Mouse (Mus musculus) stomach, postnatal 0 days (tissue): ENCODE results near the gene Wdr74. TPM values are rescaled to one million over a fixed set of nuclear protein-coding genes. Genes with fewer than 3 reads are reported as not detected.
A peak's percentile ranks its signal among the peaks of the same experiment; 100 is the strongest.

ENCODE experiments used
- ATAC-seq: fragments of 200-750 bp; cut with Nextera tagmentation; 2 replicates; pipeline ENCODE4 v1.8.0; 2017; ENCODE audit not compliant: low FRiP score, low TSS enrichment
- DNase-seq: peaks from one replicate; pipeline ENCODE4 v3.0.0-alpha.2; 2016; ENCODE audit warnings: low spot score
- H3K27ac ChIP-seq: fragments of 300-500 bp; sonication (generic); replicated peaks from 2 replicates; pipeline ENCODE4 v1.5.1; 2014; ENCODE audit warnings: mild to moderate bottlenecking, control low read depth
- H3K27me3 ChIP-seq: fragments of 300-500 bp; sonication (generic); 2 replicates; pipeline ENCODE4 v1.6.1; 2014; ENCODE audit warnings: low read length; ENCODE audit not compliant: control insufficient read depth, insufficient read depth
- H3K36me3 ChIP-seq: fragments of 300-500 bp; sonication (generic); 2 replicates; pipeline ENCODE4 v1.6.1; 2014; ENCODE audit warnings: low read length, mixed read lengths; ENCODE audit not compliant: control insufficient read depth, insufficient read depth
- H3K4me1 ChIP-seq: fragments of 300-500 bp; sonication (generic); replicated peaks from 2 replicates; pipeline ENCODE4 v1.6.1; 2014; ENCODE audit warnings: antibody characterized with exemption; ENCODE audit not compliant: control insufficient read depth, insufficient read depth
- H3K4me2 ChIP-seq: fragments of 300-500 bp; sonication (generic); replicated peaks from 2 replicates; pipeline ENCODE4 v1.6.1; 2014; ENCODE audit warnings: low read depth, mild to moderate bottlenecking, control low read depth, moderate library complexity
- H3K4me3 ChIP-seq: fragments of 300-500 bp; sonication (generic); 2 replicates; pipeline ENCODE4 v1.5.1; 2014; ENCODE audit warnings: low read depth, low read length, control low read depth
- H3K9ac ChIP-seq: fragments of 300-500 bp; sonication (generic); 2 replicates; pipeline ENCODE4 v1.6.1; 2014; ENCODE audit warnings: mild to moderate bottlenecking, low read length, control low read depth, mixed read lengths
- H3K9me3 ChIP-seq: fragments of 300-500 bp; sonication (generic); 2 replicates; pipeline ENCODE4 v1.6.1; 2016; ENCODE audit warnings: low read length; ENCODE audit not compliant: control insufficient read depth
- CTCF ChIP-seq: IDR thresholded peaks from 2 replicates; pipeline ENCODE4 v1.5.1; 2016; ENCODE audit warnings: antibody characterized with exemption, low read depth, mild to moderate bottlenecking, moderate library complexity
- EP300 ChIP-seq: optimal IDR thresholded peaks from 2 replicates; pipeline ENCODE3; 2016; ENCODE audit warnings: antibody characterized with exemption
- WGBS: fragments of 180-500 bp; shearing (Covaris S2); extraction: QIAGEN DNeasy Blood & Tissue Kit; methylation state at CpG from one replicate; pipeline ENCODE4 v1.1.7; 2014; 5-methylcytosine and 5-hydroxymethylcytosine counted together
- polyA plus RNA-seq: library from polyadenylated mRNA; unstranded; fragments of >200 nt; fragmentation: Nextera tagmentation; extraction: Ambion mirVana; gene quantifications from 2 replicates; pipeline ENCODE4 v1.2.1, GENCODE M21; 2015

Wdr74 gene
- polyA plus RNA-seq, 1 experiment from 2014 or later: 55.7 TPM

DNA sequence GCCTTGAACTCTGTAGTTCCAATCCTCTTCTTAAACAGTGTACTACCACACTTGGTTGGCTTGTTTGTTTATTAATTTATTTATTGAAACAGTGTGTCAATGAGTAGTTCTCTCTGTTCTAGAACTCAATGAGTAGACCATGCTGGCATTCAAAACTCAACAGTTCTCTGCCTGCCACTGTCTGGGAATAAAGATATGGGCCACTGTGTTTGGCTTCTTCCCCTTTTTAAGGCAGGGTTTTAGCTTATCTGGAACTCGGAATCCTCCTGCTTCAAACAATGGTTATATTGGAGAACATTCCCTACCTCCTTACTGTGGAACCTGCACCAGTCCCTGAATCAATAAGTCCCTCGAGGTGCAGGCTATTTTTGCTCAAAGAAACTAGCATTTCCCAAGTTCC, 23.3 kb downstream of the Wdr74 start:
- no peak overlapping the region for H3K4me3 ChIP-seq
- DNase-seq: no peak
- H3K4me1 ChIP-seq: no peaks in the 10 kb centered on the region
- 70% methylated on average over 2 of the region's 2 CpGs for WGBS
- H3K27ac ChIP-seq: no peak overlapping the region
- H3K27me3 ChIP-seq: no peaks in the 10 kb centered on the region
- TF ChIP-seq EP300: no peak
- no peak for TF ChIP-seq CTCF
- peaks cover 7% of the 10 kb centered on the region for H3K36me3 ChIP-seq
- no peak overlapping the region for H3K4me2 ChIP-seq
- no peaks in the 10 kb centered on the region for H3K9me3 ChIP-seq
- H3K9ac ChIP-seq: no peak overlapping the region
- no peak for ATAC-seq

DNA sequence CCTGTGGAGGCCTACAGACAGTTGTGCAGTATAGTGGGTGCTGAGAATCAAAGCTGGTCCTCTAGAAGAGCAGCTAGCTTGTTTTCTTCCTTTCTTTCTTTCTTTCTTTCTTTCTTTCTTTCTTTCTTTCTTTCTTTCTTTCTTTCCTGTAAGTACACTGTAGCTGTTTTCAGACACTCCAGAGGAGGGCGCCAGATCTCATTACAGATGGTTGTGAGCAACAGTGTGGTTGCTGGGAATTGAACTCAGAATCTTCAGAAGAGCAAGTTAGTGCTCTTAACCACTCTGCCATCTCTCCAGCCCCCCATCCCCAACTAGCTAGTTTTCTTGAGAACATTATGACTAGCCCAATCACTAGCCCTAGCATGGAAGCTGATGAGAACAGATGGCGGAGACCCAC, 25.1 kb downstream of the Wdr74 start:
- no peak for ATAC-seq
- no peaks in the 10 kb centered on the region for H3K4me1 ChIP-seq
- no peak overlapping the region for H3K27ac ChIP-seq
- 88% methylated on average over 2 of the region's 2 CpGs for whole genome bisulfite sequencing
- H3K9me3 ChIP-seq: no peaks in the 10 kb centered on the region
- no peak for TF ChIP-seq EP300
- TF ChIP-seq CTCF: peak; percentile 51
- H3K36me3 ChIP-seq: peaks cover 22% of the 10 kb centered on the region
- H3K4me3 ChIP-seq: no peak overlapping the region
- no peak overlapping the region for H3K4me2 ChIP-seq
- no peak for DNase-seq
- H3K27me3 ChIP-seq: no peaks in the 10 kb centered on the region
- no peak overlapping the region for H3K9ac ChIP-seq

DNA sequence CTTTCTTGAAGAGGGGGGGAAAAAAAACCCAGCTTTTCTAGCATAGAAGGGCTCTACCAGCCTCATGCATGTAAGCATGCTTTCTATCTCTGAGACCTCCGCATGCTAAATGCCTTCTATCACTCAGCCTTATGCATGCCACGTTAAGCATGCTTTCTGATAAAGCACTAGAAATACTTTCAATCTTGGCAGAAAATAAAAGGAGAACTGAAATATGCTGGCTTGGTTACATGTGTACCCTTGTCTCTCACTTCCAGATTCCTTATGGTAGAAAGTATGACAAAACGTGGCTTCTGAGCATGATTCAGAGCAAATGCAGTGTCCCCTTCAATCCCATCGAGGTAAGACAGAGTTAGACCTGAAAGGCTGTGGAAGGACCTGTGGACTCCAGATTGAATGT, 27.6 kb downstream of the Wdr74 start:
- no peak overlapping the region for H3K4me2 ChIP-seq
- H3K36me3 ChIP-seq: peaks cover 31% of the 10 kb centered on the region
- no peak for ATAC-seq
- H3K27me3 ChIP-seq: no peaks in the 10 kb centered on the region
- H3K9me3 ChIP-seq: no peaks in the 10 kb centered on the region
- TF ChIP-seq EP300 (no peak), CTCF (no peak)
- WGBS: 90% methylated on average over 4 of the region's 4 CpGs
- H3K9ac ChIP-seq: no peak overlapping the region
- no peak overlapping the region for H3K27ac ChIP-seq
- H3K4me1 ChIP-seq: no peaks in the 10 kb centered on the region
- no peak overlapping the region for H3K4me3 ChIP-seq
- no peak for DNase-seq

DNA sequence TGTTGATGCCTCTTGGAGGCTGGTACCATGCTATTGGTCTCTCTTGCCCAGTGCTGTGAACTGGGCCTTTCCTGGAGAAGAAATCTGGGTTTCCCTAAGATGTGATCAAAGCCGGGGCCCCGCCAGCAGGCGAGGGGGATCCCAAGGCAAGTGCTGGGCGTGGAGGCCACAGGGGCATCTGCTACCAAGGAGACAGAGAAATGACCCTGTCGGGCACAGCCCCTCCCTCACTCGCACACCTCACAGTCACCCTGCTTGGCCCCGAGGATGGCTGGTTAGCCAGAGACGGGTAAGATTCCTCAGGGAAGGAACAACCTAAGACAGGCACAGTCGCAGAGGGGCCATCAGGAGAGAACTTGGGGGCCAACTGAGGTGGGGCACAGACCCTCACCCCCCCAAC, 29.9 kb downstream of the Wdr74 start:
- no peak for ATAC-seq
- H3K9ac ChIP-seq: no peak overlapping the region
- TF ChIP-seq EP300: no peak
- no peak for TF ChIP-seq CTCF
- no peaks in the 10 kb centered on the region for H3K9me3 ChIP-seq
- no peak for DNase-seq
- 96% methylated on average over 9 of the region's 9 CpGs for WGBS
- H3K4me3 ChIP-seq: no peak overlapping the region
- H3K27ac ChIP-seq: no peak overlapping the region
- no peaks in the 10 kb centered on the region for H3K4me1 ChIP-seq
- no peak overlapping the region for H3K4me2 ChIP-seq
- H3K27me3 ChIP-seq: no peaks in the 10 kb centered on the region
- H3K36me3 ChIP-seq: peaks cover 34% of the 10 kb centered on the region

DNA sequence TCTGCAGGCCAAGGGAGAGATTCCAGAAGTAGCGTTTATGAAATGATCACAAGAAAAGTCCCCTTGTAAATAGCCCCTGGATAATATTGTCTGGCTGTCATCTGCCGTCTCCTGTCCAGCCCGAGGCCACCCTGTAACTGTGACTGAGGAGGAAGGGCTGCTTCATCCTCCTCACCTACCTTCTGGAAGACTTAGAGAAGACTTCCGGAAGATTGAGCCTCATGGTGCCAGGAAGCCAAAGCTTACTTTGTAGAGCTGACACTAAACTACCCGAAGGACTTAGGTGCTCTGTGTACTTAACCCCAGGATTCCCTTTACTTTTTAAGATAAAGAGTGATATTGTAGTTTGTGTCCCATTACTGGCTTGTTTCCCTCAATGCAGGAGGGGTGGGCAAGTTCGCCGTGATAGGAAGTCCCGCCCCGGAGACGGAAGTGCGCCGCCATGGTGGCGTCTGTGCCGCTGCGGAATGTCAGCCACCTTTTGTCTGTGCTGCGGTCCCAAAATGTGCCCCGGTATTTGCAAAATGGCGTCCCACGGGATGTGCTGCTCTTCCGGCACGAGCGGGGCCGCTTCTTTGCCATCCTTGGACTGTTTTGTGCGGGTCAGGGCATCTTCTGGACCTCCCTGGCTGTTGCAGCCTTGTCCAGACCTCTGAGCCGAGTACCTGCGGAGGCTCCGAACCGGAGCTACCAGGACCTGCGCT, 35.1 kb downstream of the Wdr74 start, which contains the start of gene Tmem223:
TSS of gene Tmem223 (plus strand) at position 430 of the 704 bp plus-strand sequence.
- ATAC-seq: peak; percentile 59
- TF ChIP-seq CTCF (peak; percentile 29; the same call in 1 of the 2 replicates), EP300 (no peak)

DNA sequence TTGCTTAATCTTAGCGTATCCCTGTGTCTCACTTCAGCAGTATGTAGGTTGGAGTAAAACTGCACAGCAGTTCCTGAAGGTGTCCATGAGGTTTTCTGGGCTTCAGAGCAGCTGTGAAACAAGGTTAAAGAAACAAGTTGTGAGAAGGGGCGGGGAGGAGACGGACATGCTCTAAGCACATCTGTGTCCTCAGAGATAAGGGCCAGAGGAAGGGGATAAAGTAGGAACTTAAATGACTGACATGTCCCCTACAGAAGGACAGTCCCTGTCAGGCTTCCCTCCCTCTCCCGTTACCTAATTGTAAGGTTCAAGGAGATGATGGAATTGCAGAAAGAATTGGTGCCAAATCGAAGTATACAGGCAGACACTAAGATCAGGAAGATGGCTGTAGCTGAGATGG, 37.4 kb downstream of the Wdr74 start:
- Histone ChIP-seq H3K4me1 (peaks cover 4% of the 10 kb centered on the region; the same call in 1 of the 2 replicates), H3K36me3 (peaks cover 9% of the 10 kb centered on the region), H3K4me3 (peak overlapping the region; percentile 82), H3K27me3 (no peaks in the 10 kb centered on the region), H3K9ac (no peak overlapping the region), H3K9me3 (no peaks in the 10 kb centered on the region), H3K27ac (no peak overlapping the region), H3K4me2 (peak overlapping the region; percentile 98)
- TF ChIP-seq CTCF: no peak
- no peak for TF ChIP-seq EP300
- ATAC-seq: no peak
- 68% methylated on average over 5 of the region's 5 CpGs for WGBS
- no peak for DNase-seq

More for the DNA sequence above, 35.1 kb downstream of the Wdr74 start, which contains the start of gene Tmem223:
- Histone ChIP-seq H3K4me3 (peak within 1 kb of the TSS; percentile 76), H3K9me3 (no peaks in the 10 kb centered on the region), H3K27ac (peak within 1 kb of the TSS; percentile 93), H3K4me1 (peaks cover 4% of the 10 kb centered on the region; the same call in 1 of the 2 replicates), H3K36me3 (peaks cover 16% of the 10 kb centered on the region), H3K9ac (peak within 1 kb of the TSS; percentile 94), H3K4me2 (peak within 1 kb of the TSS; percentile 70), H3K27me3 (no peaks in the 10 kb centered on the region)
- peak; percentile 84 for DNase-seq
- WGBS: 19% methylated on average over 29 of the region's 29 CpGs
